Mouse (Mus musculus): ENCODE results near the gene Mageb18. TPM values are rescaled to one million over a fixed set of nuclear protein-coding genes. Genes with fewer than 3 reads are reported as not detected.

Gene Mageb18
- not detected for polyA plus RNA-seq (2017; shearing (Covaris generic))

DNA sequence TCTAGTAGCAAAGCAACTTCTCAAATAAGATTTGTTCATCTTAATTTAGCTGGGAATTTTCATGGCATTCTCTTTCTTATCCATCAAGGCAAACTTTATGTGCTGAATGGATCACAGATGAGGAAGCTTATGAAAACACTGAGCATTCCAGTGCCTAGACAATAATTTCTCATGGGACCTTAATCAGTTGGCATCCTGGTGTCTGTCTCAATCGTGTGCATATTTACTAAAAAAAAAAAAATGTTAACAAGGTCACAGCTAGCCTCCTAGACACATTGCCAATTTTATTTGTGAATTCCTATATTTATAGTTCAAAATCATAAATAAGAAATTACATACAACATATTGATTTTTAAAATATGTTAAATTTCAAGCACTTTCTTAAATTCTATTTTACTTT is at the start of gene Mageb18:
Mageb18 (minus strand) TSS at position 101 of the 400 bp plus-strand sequence.

DNA sequence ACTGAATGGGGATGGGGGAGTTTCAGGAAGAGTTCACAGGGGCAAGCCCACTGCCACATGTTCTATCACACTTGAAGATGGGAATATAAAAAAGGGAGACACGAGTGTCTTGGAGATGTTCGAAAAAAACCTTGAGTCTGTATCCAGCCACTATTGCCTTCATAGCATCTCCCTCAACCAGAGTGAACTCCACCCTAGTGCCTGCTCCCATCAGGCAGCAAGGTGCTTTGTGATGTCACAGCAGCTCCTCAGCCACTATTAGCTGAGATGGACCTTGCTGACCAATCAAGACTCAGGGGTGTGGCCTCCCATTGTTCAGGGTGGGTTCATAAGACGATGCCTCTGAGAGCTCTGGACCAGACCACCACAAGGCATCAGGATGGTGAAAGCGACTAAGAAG is 109.7 kb downstream of the Mageb18 start, which contains the start of gene Gm5941:
Gm5941 (plus strand) TSS at position 301 of the 400 bp plus-strand sequence.

Other genes starting within 250 kb of the Mageb18 start
- not detected for gene Gm5941, start 109.6 kb downstream of the Mageb18 start, polyA plus RNA-seq (2017; shearing (Covaris generic))

Data from CD4-positive, CD25-positive, alpha-beta regulatory T cell, adult 9 weeks (primary cell).